Comparison of ENCODE assay signal across 11 mouse cellular contexts in genomic region chr10:117662316-117663055, GRCm38 (mm10). TPM values are rescaled to one million over a fixed set of nuclear protein-coding genes. Genes with fewer than 3 reads are reported as not detected.
DNase-seq lines count a peak whose midpoint lies in the region; ATAC-seq lines count a peak whose summit lies in the region.
"Had no signal": no experiment of that assay in that cellular context is flagged by ENCODE, and none has a peak within 500 bp of the region (broad histone marks: within the 10 kb centered on the region; RNA-seq: fewer than 3 reads in every experiment).

No protein-coding gene starts in this region.

- intact Hi-C loops in gastrocnemius, postnatal 36 days (cut with DNase I), result no loop called here

- H3K4me2 ChIP-seq in embryonic facial prominence, embryonic 14.5 days (ENCODE audit: low read depth, low read length), result no peak overlapping the region
- H3K4me2 ChIP-seq: embryonic facial prominence, embryonic 12.5 days had no signal

- no peak overlapping the region for H3K9ac ChIP-seq in embryonic facial prominence, embryonic 14.5 days (ENCODE audit: low read depth, low read length)
- H3K9ac ChIP-seq: embryonic facial prominence, embryonic 12.5 days had no signal

- ATAC-seq in embryonic facial prominence, embryonic 14.5 days (ENCODE audit: low read depth), result no peak

- 79% methylated on average over 15 of the region's 15 CpGs for WGBS in embryonic facial prominence, embryonic 14.5 days

- no peak overlapping the region for H3K4me3 ChIP-seq in embryonic facial prominence, embryonic 14.5 days (ENCODE audit: low read depth, low read length)
- H3K4me3 ChIP-seq: embryonic facial prominence, embryonic 12.5 days had no signal

- no peak for DNase-seq in embryonic facial prominence, embryonic 14.5 days (ENCODE audit: low spot score)
- DNase-seq in kidney, adult 8-10 months, result peak; percentile 71 to 75
- DNase-seq in liver, result peak; percentile 46
- DNase-seq in lung, postnatal 4 days, result peak; percentile 44 to 52
- DNase-seq in gastrocnemius, postnatal 36 days, result no peak
- DNase-seq in testis, postnatal 14 days (ENCODE audit: low spot score), result no peak
- no peak for DNase-seq in thymus, postnatal 25 days
- DNase-seq: adrenal gland, adult 2 months; cerebellum, adult 11-12 months had no signal

- H3K36me3 ChIP-seq in embryonic facial prominence, embryonic 14.5 days (ENCODE audit: control insufficient read depth, insufficient read depth, low read length), result no peaks in the 10 kb centered on the region
- H3K36me3 ChIP-seq: embryonic facial prominence, embryonic 12.5 days; G1E had no signal

- H3K9me3 ChIP-seq in embryonic facial prominence, embryonic 14.5 days (ENCODE audit: control insufficient read depth, low read length), result no peaks in the 10 kb centered on the region
- H3K9me3 ChIP-seq: embryonic facial prominence, embryonic 12.5 days; G1E had no signal

- H3K4me1 ChIP-seq in embryonic facial prominence, embryonic 14.5 days (ENCODE audit: control insufficient read depth, insufficient read depth, low read length), result peaks cover 19% of the 10 kb centered on the region; the same call in 1 of the 2 replicates

- no peaks in the 10 kb centered on the region for H3K27me3 ChIP-seq in embryonic facial prominence, embryonic 14.5 days (replicated peaks; ENCODE audit: control insufficient read depth, insufficient read depth, low read length)
- H3K27me3 ChIP-seq: embryonic facial prominence, embryonic 12.5 days had no signal

- H3K27ac ChIP-seq in embryonic facial prominence, embryonic 14.5 days (replicated peaks; ENCODE audit: low read depth, low read length), result peak overlapping the region; percentile 3
- H3K27ac ChIP-seq: embryonic facial prominence, embryonic 12.5 days had no signal

RNA-seq across cellular contexts. Expression of gene Cpm, which starts 33.2 kb away (rescaled TPM):
- 37.6 and 43.6 TPM in 2 replicates for polyA plus RNA-seq in embryonic facial prominence, embryonic 14.5 days (2014; fragmentation: Nextera tagmentation; extraction: Ambion mirVana)
- total RNA-seq in gastrocnemius, postnatal 36 days (2021), result 1 to 10 TPM; 2.6 to 2.7 TPM
- polyA plus RNA-seq: G1E had no signal

RNA-seq across cellular contexts. Expression of gene Mdm2, which starts 48.1 kb away (rescaled TPM):
- 33.8 and 34.1 TPM in 2 replicates for polyA plus RNA-seq in embryonic facial prominence, embryonic 14.5 days (2014; fragmentation: Nextera tagmentation; extraction: Ambion mirVana)
- 10 to 100 TPM; 40.8 to 44.9 TPM for total RNA-seq in gastrocnemius, postnatal 36 days (2021)

Comparison
In these comparisons a context has a peak if more than half of its experiments do, and no peak if none do; other contexts are left out.
1. DNase-seq: peak in kidney, adult 8-10 months (2 of 2), liver (single experiment) and lung, postnatal 4 days (2 of 2); none in embryonic facial prominence, embryonic 14.5 days (single experiment), gastrocnemius, postnatal 36 days (0 of 2), testis, postnatal 14 days (single experiment) and thymus, postnatal 25 days (single experiment).